Mouse (Mus musculus) liver, postnatal 0 days (tissue): ENCODE data around the gene Aldh1a3.

Experiments used
- CTCF ChIP-seq: sonication (generic); IDR thresholded peaks from 2 replicates; pipeline ENCODE4 v1.5.1; 2016; ENCODE audit warnings: antibody characterized with exemption, low read depth
- EP300 ChIP-seq: IDR thresholded peaks from 2 replicates; pipeline ENCODE4 v1.6.1; 2016; ENCODE audit warnings: antibody characterized with exemption, low read depth, mild to moderate bottlenecking

DNA sequence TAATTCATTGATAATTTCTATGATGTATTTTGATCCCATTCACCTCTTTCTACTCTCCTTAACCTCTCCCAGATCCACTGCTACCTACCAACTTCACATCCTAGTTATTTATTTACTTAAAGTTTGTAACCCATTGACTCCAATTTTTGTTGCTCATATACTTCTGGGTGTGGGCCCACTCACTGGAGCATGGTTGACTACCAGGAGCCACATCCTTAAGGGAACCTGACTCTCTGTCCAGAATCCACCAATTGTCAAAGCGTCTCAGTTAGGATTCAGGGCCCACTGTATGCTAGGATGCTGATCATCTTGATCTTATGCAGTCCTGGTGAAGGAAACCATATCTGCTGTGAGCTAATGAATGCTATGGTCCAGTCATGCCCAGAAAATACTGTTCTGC is 35.8 kb upstream of the Aldh1a3 start:
- TF ChIP-seq CTCF (no peak), EP300 (no peak)
